Mouse (Mus musculus) brain, embryonic 14.5 days (tissue): ENCODE results near the gene Mid1.
"Not testable (repeated sequence)": the region's sequence is repeated elsewhere in the genome, so short reads cannot be mapped to it uniquely, and the experiment has no call there.

Experiments used
- CTCF ChIP-seq: fragments of 200-500 bp; IDR thresholded peaks from 2 replicates; pipeline ENCODE4 v1.5.1; 2012; ENCODE audit warnings: inconsistent platforms, mild to moderate bottlenecking, moderate library complexity, borderline replicate concordance; ENCODE audit not compliant: insufficient read depth, insufficient read length; ENCODE audit errors: extremely low read depth
- POLR2A ChIP-seq: fragments of 200-500 bp; IDR thresholded peaks from 2 replicates; pipeline ENCODE4 v1.6.1; 2012; ENCODE audit warnings: mild to moderate bottlenecking, inconsistent platforms, borderline replicate concordance; ENCODE audit not compliant: poor library complexity, insufficient read depth, insufficient read length, severe bottlenecking; ENCODE audit errors: extremely low read depth

DNA sequence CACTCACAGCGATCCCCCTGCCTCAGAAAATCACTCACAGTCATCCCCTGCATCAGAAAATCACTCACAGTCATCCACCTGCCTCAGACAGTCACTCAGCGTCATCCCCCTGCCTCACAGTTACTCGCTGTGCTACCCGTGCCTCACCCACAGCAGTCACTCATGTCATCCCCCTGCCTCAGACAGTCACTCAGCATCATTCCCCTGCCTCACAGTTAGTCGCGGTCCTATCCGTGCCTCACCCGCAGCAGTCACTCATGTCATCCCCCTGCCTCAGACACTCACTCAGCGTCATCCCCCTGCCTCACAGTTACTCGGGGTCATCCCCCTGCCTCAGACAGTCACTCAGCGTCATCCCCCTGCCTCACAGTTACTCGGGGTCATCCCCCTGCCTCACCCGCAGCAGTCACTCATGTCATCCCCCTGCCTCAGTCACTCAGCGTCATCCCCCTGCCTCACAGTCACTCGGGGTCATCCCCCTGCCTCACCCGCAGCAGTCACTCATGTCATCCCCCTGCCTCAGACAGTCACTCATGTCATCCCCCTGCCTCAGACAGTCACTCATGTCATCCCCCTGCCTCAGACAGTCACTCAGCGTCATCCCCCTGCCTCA is 311.0 kb downstream of the Mid1 start:
- not testable (repeated sequence) for TF ChIP-seq CTCF, POLR2A
